Mouse (Mus musculus) ES-E14 (cell line): Measurements from ENCODE around the gene Piezo1.

ENCODE experiments used
- MAFK ChIP-seq: IDR thresholded peaks from 2 replicates; pipeline ENCODE4 v1.6.1; 2014; ENCODE audit warnings: mild to moderate bottlenecking, low read depth, low read length, inconsistent platforms; ENCODE audit not compliant: insufficient read depth
- ZC3H11A ChIP-seq: IDR thresholded peaks from 2 replicates; pipeline ENCODE4 v1.6.1; 2012; ENCODE audit warnings: low read depth, mild to moderate bottlenecking, inconsistent platforms, low read length, borderline replicate concordance

DNA sequence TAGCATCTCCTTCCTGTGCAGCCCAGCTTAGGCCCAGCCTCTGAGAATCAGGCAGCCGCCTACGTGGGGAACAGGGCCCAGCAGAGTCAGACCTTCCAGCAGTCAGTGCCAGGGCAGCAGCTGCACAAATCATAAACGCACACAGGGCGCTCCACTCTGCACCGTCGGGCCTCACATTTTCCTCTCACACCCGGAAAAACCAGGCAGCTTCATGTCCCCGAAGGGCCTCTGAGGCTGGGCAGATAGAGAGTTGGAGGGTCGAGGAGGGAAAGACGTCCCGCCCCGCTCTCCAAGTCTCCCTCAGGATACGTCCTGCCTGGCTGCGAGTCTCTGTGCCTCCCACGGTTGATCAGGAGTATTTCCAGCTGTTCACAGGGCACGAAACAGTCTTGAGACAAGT lies 39.6 kb downstream of the Piezo1 start:
- TF ChIP-seq ZC3H11A (no peak), MAFK (no peak)
